Mouse (Mus musculus) adrenal gland, adult (tissue): Measurements from ENCODE around the gene Gm4792.
A peak's percentile ranks its signal among the peaks of the same experiment; 100 is the strongest.

Source experiments
- DNase-seq, 2 experiments: peaks; one replicate each; pipeline ENCODE4 v3.0.0; 2022 to 2023; ENCODE audit warnings: low spot score in 1 of 2; ENCODE audit not compliant: inconsistent age in 2 of 2

Gene Gm4792

DNA sequence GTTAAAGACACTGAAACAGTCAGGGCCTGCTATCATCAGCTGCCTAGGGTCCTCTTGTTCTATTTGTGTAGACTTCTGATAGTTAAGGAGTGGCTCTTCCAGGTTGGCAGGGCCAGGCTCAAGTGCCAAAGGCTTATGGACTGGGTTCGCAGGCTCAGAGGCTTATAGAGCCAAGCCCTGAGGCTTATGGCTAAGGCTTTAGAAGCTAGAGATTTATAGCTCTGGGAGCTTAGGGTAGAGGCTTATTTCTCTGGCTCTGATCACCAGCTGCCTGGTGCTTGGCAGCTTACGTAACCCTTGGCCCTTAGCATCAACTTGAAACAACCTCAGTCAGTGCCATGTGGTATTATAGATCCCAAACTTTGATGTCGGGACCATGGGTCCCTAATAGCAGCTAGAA is at the start of gene Gm4792:
TSS of gene Gm4792 (minus strand) at position 233 of the 400 bp plus-strand sequence.
- DNase-seq, result no peak

DNA sequence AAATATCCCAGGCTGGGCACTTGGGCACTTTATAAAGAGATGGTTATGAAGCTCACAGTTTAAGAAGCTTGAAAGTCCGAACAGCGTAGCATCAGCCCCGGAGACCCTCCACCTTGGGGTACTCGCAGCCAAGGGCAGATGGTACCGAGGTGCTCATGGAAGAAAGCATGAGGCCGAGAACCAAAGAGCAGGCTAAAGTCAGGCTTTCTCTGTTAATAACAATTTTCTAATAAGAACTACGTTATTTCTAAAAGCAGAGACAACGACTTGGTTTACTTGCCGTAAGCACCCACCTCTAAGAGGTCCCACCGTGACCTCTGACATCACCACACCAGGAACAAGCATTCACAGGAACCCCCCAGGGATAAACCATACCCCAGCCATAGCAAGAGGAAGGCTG is 49.5 kb upstream of the Gm4792 start:
- no peak for DNase-seq

- DNase-seq, result no peak
Measured at GRCm38 (mm10) chr10:94347296-94347695, 48.8 kb upstream of the Gm4792 start.

DNA sequence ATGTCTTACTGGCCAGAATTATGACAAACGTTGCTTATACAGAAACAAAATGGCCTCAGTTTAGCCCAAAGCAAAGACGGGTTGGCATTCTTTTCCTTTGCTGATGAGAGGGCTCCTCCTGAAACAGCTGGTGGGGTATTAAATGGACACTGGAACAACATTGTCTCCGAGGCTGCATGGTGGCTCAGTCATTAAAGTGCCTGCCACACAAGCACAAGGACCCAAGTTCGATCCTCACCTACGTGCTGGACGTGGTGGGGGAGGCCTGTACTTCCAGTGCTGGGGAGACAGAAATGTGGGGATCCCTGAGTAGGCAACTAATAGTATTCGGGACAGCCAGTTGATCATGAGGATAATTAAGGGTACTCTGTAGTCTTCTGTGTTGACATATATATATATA is 48.1 kb upstream of the Gm4792 start:
- no peak for DNase-seq

GRCm38 (mm10) chr10:94345509-94346252 is 47.2 kb upstream of the Gm4792 start:
- DNase-seq, result no peak

GRCm38 (mm10) chr10:94344631-94345417 is 46.3 kb upstream of the Gm4792 start:
- no peak for DNase-seq

DNA sequence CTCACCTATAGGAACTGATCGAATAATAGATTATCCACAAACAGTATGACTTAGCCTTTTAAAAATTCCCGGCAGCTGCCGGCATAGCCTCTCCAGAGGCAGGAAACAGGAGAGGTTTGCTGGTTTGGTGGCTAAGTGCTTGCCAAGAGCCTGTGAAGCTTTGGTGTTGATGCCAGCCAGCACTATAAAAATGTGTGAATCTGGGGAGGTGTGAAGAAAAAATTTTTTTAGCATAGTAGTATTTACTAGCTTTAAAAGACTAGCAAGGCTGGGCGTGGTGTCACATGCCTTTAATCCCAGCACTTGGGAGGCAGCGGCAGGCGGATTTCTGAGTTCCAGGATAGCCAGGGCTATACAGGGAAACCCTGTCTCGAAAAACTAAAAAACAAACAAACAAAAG is 45.1 kb upstream of the Gm4792 start:
- no peak for DNase-seq

GRCm38 (mm10) chr10:94342256-94342655 is 43.8 kb upstream of the Gm4792 start:
- DNase-seq, result no peak

GRCm38 (mm10) chr10:94341501-94341900 is 43.0 kb upstream of the Gm4792 start:
- DNase-seq, result no peak

GRCm38 (mm10) chr10:94336071-94336470 is 37.6 kb upstream of the Gm4792 start:
- DNase-seq, result no peak

DNA sequence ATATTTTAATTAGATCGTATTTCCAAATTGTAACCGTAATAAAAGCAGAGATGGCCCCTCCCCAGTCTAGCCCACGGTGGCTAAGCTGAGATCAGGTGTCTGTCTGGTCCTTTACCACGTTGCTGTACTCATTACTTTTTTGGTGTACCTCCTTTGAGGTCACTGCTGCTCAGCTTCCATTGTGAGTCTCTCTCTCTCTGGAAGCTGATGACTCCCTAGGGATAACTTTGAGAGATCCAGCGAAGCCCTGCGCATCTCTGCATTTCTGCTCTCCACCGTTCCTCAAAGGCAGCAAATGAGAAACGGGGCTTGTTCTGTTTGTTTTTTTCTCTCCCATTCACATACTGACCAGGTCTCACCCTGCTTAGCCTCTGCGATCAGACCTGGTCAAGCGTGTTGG is 36.5 kb upstream of the Gm4792 start:
- no peak for DNase-seq

DNA sequence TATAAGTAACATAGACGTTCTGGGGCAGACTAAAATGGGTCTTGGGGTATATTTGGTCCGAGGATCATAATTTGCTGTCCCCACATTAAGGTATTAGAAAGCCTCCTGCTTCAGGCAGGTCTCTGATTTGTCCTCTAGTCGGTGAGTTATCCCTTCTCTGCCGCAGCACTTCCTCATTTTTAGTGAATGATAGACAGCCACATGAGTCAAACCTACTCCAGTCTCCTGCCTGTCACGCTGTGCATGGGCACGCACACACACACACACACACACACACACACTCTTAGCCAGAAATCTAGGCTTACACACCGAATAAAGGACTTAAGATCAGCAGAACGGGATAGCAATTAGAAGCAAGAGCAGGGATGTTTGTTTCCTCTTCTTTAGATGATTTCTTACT is 34.8 kb upstream of the Gm4792 start:
- no peak for DNase-seq

- no peak for DNase-seq
Measured at GRCm38 (mm10) chr10:94332358-94333137, 34.0 kb upstream of the Gm4792 start.

DNA sequence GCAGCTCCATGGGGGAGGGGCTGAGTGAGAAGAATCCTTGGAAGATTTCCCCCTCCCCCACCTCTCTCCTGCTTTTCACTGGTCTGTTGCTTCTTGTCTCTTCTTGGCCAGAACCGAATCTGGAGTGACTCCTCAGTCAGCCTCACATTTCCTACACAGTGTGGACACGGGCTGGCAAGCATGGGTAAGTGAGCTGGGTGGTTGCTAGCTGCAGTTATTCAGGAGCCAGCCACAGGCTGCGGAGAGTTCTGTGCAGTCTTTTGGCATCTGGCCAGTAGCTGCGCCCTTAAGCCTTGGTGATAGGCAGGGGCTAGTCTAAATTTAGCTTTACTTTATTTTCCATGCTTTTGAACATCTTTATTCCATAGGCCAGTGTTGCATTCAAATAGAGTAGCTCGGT is 31.5 kb upstream of the Gm4792 start:
- DNase-seq, result peak in 1 of 2 experiments; percentile 68

GRCm38 (mm10) chr10:94318574-94318973 is 20.1 kb upstream of the Gm4792 start:
- no peak for DNase-seq

- no peak for DNase-seq
Measured at GRCm38 (mm10) chr10:94313146-94313545, 14.6 kb upstream of the Gm4792 start.

DNA sequence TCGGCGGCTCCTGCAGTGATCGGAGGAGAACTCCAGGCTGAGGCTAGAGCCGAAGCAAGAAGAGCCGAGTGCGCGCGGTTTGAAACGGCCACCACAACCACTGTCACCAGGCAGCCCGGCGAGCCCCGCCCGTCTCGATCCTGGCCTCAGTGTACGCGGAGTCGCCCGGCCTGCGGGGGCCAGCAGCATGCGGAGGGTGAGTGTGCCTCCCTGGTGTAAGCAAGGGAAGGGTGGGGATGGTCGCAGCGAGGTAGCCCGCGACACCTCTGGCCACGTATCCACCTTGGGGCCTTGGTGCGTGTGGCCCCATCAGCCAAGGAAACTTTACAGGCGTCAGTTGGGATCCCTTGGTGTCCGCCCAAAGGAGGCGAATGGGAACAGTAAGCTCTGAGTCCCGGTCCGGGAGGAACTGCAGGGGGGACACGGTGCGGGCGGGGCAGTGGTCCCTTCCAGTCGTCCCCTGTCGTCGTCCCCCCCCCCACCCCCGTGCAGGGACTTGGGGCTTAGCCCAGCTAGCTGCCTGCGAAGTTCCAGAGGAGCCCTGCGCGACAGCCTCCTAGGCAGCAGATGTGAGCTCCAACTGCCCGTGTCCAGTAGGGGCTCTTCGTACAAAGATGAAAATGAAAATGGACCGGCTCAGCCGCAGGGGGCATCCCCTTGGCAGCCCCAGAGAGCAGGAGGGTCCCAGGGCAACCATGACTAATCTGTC is 13.7 kb upstream of the Gm4792 start:
- DNase-seq, result peak; percentile 21 to 64

DNA sequence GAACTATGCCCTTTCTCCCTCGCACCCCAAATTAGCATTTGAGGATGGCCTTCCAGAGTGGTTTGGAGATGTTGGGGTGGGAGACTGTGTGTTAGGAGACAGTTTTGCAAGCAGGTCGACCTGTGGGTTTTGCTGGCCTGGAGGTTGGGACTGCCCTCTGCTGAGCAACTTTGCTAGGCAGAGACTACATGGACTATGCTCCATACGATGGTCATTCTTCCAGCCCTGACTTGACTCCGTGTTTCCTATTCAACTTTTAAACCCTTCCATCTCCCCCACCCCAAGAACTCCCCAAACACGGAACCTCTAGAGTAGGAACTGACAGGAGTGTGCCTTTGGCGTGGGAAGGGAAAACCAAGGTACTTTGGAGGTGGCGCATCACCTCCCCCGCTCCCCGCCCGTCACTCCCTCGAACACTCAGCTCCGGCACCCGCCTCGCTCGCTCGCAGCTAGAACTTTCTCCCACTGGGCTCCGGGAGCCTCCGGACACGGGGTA is 13.1 kb upstream of the Gm4792 start, which contains the start of gene Tmcc3:
TSS of gene Tmcc3 (plus strand) at position 439 of the 496 bp plus-strand sequence.
- peak in 1 of 2 experiments; percentile 53 for DNase-seq

DNA sequence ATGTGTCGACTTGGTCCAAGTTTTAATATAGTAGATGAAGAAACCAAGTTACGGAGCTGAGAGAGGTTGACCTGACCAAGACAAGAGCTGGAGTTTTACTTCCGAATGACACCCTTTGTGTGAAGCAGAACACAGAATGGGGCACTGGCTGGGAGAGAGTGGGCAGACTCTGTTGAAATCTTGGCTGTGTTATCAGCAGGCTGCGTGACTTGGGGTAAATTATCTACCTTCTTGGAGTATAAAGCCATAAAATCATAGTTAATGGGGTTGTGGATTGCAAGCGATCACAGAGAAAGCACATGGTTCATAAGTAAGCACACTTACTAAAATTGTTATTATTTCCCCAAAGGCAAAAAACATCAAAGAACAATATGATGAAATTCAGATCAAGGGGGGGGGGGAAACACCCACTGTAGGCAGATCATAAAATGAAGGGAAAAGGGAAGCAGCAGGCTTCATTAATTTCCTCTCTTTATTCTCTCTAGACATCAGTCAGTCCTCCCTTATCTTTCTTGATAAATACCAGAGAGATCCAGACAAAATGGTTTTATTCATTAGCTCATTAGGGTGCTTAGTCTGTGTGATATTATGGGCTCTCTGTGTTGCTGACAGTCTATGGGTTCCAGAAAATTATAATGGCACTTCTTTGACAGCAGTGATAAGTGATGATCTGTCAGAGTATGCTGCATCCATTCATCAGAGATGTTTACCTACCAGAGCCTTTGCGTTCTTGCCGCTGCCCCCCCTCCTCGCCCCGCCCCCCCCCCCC is 12.2 kb upstream of the Gm4792 start:
- no peak for DNase-seq

DNA sequence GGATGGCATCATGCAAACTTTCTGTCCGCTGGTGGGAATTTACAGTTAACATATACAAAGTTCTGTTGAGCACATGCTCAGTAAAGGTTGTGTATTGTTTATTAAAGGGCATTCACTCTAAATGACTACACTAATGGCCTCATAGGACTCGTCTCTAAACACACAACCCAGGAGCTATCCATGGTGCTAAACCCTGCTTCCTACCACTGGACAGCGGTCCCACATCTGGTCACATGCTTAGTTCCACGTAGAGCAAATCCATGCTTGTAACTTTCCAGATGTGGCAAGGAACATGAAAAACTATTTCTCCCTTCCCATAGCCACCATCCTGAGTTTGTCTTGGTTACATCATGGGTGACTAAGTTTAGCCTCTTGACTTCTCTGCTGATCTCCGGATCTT is 7.0 kb upstream of the Gm4792 start:
- DNase-seq, result no peak
